Mouse (Mus musculus): ENCODE results near the gene Rxfp2.

DNA sequence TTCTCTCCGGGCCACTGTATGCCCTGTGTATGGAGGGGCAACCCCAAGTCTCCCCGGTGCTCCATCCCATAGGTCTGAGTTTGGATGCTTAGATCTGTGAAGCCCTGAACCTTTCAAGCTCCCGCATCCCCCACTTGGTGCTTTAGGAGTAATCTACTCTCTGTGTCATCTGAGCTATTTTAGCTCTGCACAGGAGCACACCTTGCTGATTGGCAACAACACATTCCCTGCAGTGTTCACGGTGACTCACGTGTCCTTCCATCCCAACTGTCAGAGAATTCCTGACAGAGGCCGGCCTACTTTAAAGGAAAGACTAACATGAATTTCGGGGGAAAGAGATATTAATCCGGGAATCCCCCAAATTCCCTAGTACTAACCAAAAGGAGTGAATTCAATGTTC lies 102.2 kb downstream of the Rxfp2 start:
- TF ChIP-seq POLR2A (IDR thresholded peaks at IDR 0.05; ENCODE audit: borderline replicate concordance, extremely low read depth, low read depth, low read length) (no peak), CTCF (IDR thresholded peaks at IDR 0.05; ENCODE audit: insufficient read depth, low read length) (no peak)
